Mouse (Mus musculus): ENCODE results near the gene Cap2. TPM values are rescaled to one million over a fixed set of nuclear protein-coding genes. Genes with fewer than 3 reads are reported as not detected.
A peak's percentile ranks its signal among the peaks of the same experiment; 100 is the strongest.

The Cap2 gene
- polyA plus RNA-seq, 1 experiment from 2014 or later, result 15.2 TPM

- H3K4me3 ChIP-seq (ENCODE audit: low read depth, low read length), result no peak overlapping the region
Measured at GRCm38 (mm10) chr13:46690559-46691241, 189.1 kb downstream of the Cap2 start.

DNA sequence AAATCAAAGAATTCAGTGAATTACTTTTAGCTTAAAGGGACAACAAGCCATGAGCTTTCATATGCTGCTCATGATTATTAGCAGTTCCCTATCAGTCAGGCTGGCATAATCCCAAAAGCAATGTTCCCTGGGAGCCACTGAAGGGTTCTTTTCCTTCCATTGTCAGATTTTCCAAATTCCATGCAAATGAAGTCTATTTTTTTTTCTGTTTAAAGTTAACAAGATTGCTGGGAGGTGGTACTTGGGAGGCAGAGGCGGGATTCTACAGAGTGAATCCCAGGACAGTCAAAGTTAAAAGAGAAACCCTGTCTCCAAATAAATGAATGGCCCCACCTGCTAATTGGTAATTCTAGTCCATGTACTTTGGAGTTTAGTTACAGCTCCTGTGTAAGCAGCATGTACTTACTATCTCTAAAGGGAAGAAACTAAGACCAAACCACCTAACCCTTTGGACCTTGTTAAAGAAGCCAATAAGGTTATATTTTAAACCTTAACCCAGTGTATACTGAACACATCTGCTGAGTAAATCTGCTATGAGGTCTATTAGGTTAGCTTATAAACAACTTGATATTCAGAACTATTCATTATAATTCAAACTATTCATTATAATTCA, 193.8 kb downstream of the Cap2 start:
- Histone ChIP-seq H3K4me1 (ENCODE audit: control insufficient read depth, insufficient read depth, low read length) (0 out of 2 replicates have a peak, but pooled peaks cover 3% of the 10 kb centered on the region), H3K4me2 (ENCODE audit: low read length) (no peak overlapping the region), H3K9me3 (replicated peaks; ENCODE audit: control insufficient read depth, low read length) (no peaks in the 10 kb centered on the region), H3K9ac (ENCODE audit: low read length) (no peak overlapping the region), H3K27me3 (replicated peaks; ENCODE audit: control insufficient read depth, insufficient read depth, low read length) (no peaks in the 10 kb centered on the region), H3K36me3 (ENCODE audit: control insufficient read depth, insufficient read depth, low read length) (peaks cover 48% of the 10 kb centered on the region), H3K4me3 (ENCODE audit: low read depth, low read length) (no peak overlapping the region), H3K27ac (ENCODE audit: low read depth, low read length) (no peak overlapping the region)
- 38% methylated on average over 1 of the region's 1 CpGs for WGBS
- DNase-seq (ENCODE audit: low spot score) (peak; percentile 27), ATAC-seq (no peak)

More at GRCm38 (mm10) chr13:46690559-46691241, 189.1 kb downstream of the Cap2 start:
- DNase-seq (ENCODE audit: low spot score) (no peak), ATAC-seq (no peak)
- Histone ChIP-seq H3K9ac (ENCODE audit: low read length) (no peak overlapping the region), H3K4me1 (ENCODE audit: control insufficient read depth, insufficient read depth, low read length) (0 out of 2 replicates have a peak, but pooled peaks cover 3% of the 10 kb centered on the region), H3K36me3 (ENCODE audit: control insufficient read depth, insufficient read depth, low read length) (peaks cover 55% of the 10 kb centered on the region), H3K4me2 (ENCODE audit: low read length) (no peak overlapping the region), H3K9me3 (replicated peaks; ENCODE audit: control insufficient read depth, low read length) (no peaks in the 10 kb centered on the region), H3K27me3 (replicated peaks; ENCODE audit: control insufficient read depth, insufficient read depth, low read length) (no peaks in the 10 kb centered on the region), H3K27ac (ENCODE audit: low read depth, low read length) (no peak overlapping the region)
- 89% methylated on average over 4 of the region's 4 CpGs for WGBS

GRCm38 (mm10) chr13:46695932-46696331, 194.3 kb downstream of the Cap2 start:
- Histone ChIP-seq H3K36me3 (ENCODE audit: control insufficient read depth, insufficient read depth, low read length) (peaks cover 45% of the 10 kb centered on the region), H3K4me3 (ENCODE audit: low read depth, low read length) (no peak overlapping the region), H3K4me1 (ENCODE audit: control insufficient read depth, insufficient read depth, low read length) (0 out of 2 replicates have a peak, but pooled peaks cover 3% of the 10 kb centered on the region), H3K4me2 (ENCODE audit: low read length) (no peak overlapping the region), H3K27ac (ENCODE audit: low read depth, low read length) (no peak overlapping the region), H3K27me3 (replicated peaks; ENCODE audit: control insufficient read depth, insufficient read depth, low read length) (no peaks in the 10 kb centered on the region), H3K9me3 (replicated peaks; ENCODE audit: control insufficient read depth, low read length) (no peaks in the 10 kb centered on the region), H3K9ac (ENCODE audit: low read length) (no peak overlapping the region)
- WGBS, result 91% methylated on average over 1 of the region's 1 CpGs
- no peak for DNase-seq (ENCODE audit: low spot score)
- no peak for ATAC-seq

DNA sequence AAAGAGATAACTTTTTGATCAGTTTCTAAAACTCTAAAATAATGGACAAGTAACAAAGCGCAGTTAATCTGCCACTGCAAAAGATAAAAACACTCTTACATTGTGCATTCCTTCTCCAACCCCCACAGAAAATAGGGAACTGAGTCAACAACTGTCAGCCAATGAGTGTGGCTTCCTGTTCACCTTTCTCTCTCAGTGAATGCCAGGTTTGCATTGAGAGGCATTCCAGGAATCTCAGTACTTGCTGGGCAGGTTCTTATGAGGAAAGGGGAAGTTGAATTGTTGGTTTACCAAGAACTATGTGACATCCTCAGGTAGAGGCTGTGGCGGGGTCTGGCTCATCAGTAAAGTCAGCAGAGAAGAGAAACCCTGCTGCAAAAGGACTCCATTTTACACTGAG, 195.1 kb downstream of the Cap2 start:
- peaks cover 46% of the 10 kb centered on the region for H3K36me3 ChIP-seq (ENCODE audit: control insufficient read depth, insufficient read depth, low read length)
- H3K4me3 ChIP-seq (ENCODE audit: low read depth, low read length), result no peak overlapping the region
- H3K9me3 ChIP-seq (replicated peaks; ENCODE audit: control insufficient read depth, low read length), result no peaks in the 10 kb centered on the region
- ATAC-seq (no peak), DNase-seq (ENCODE audit: low spot score) (no peak)
- no peak overlapping the region for H3K4me2 ChIP-seq (ENCODE audit: low read length)
- no peaks in the 10 kb centered on the region for H3K27me3 ChIP-seq (replicated peaks; ENCODE audit: control insufficient read depth, insufficient read depth, low read length)
- no peak overlapping the region for H3K27ac ChIP-seq (ENCODE audit: low read depth, low read length)
- WGBS, result 85% methylated on average over 2 of the region's 2 CpGs
- H3K4me1 ChIP-seq (ENCODE audit: control insufficient read depth, insufficient read depth, low read length), result 0 out of 2 replicates have a peak, but pooled peaks cover 3% of the 10 kb centered on the region
- no peak overlapping the region for H3K9ac ChIP-seq (ENCODE audit: low read length)

DNA sequence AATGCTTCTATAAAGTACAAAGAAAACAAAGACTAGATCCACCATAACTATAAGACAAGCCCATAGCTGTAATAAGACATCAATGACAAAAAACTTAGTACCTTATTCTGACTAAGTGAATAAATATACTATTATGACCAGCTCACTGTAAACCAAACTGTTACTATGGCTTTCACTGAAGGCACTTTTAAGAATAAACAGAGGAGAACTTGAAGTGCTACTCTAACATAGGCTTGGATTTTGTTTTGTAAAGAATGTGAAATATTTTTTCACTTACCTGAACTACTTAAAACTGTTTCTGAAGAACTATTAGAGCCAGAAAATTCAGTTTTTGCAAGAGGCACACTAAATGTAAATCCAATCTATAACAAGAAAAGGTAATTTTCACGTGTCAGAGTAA, 197.7 kb downstream of the Cap2 start:
- no peak overlapping the region for H3K4me3 ChIP-seq (ENCODE audit: low read depth, low read length)
- 0 out of 2 replicates have a peak, but pooled peaks cover 3% of the 10 kb centered on the region for H3K4me1 ChIP-seq (ENCODE audit: control insufficient read depth, insufficient read depth, low read length)
- no peaks in the 10 kb centered on the region for H3K27me3 ChIP-seq (replicated peaks; ENCODE audit: control insufficient read depth, insufficient read depth, low read length)
- DNase-seq (ENCODE audit: low spot score) (no peak), ATAC-seq (no peak)
- H3K36me3 ChIP-seq (ENCODE audit: control insufficient read depth, insufficient read depth, low read length), result peaks cover 46% of the 10 kb centered on the region
- H3K9me3 ChIP-seq (replicated peaks; ENCODE audit: control insufficient read depth, low read length), result no peaks in the 10 kb centered on the region
- H3K4me2 ChIP-seq (ENCODE audit: low read length), result no peak overlapping the region
- no peak overlapping the region for H3K27ac ChIP-seq (ENCODE audit: low read depth, low read length)
- H3K9ac ChIP-seq (ENCODE audit: low read length), result no peak overlapping the region
- WGBS, result 92% methylated on average over 1 of the region's 1 CpGs

Other genes starting within 250 kb of the Cap2 start
- gene Stmnd1, start 228.1 kb upstream of the Cap2 start, polyA plus RNA-seq (2014; fragmentation: Nextera tagmentation; extraction: Ambion mirVana), result not detected in 2 replicates
- gene Rbm24, start 83.4 kb upstream of the Cap2 start, polyA plus RNA-seq (2014; fragmentation: Nextera tagmentation; extraction: Ambion mirVana), result 7.6 and 7.7 TPM in 2 replicates
- gene Fam8a1, start 167.7 kb downstream of the Cap2 start, polyA plus RNA-seq (2014; fragmentation: Nextera tagmentation; extraction: Ambion mirVana), result 13.6 and 14.9 TPM in 2 replicates
- gene Nup153, start 226.1 kb downstream of the Cap2 start, polyA plus RNA-seq (2014; fragmentation: Nextera tagmentation; extraction: Ambion mirVana), result 25.6 and 27.3 TPM in 2 replicates